Mouse (Mus musculus): Measurements from ENCODE around the gene Safb.

GRCm38 (mm10) chr17:56611861-56612564 lies 27.4 kb downstream of the Safb start:
- TF ChIP-seq POLR2A (IDR thresholded peaks at IDR 0.05; ENCODE audit: low read depth, low read length) (no peak), CTCF (IDR thresholded peaks at IDR 0.05; ENCODE audit: extremely low read depth, insufficient read depth, insufficient read length, insufficient replicate concordance) (no peak)

All from spleen, adult 2 months (tissue).